In genomic region chrX:48016906-48017601, GRCm38 (mm10) we compare ENCODE assay signal across 9 mouse cellular contexts. TPM values are rescaled to one million over a fixed set of nuclear protein-coding genes. Genes with fewer than 3 reads are reported as not detected.
DNase-seq lines count a peak whose midpoint lies in the region; ATAC-seq and TF ChIP-seq lines count a peak whose summit lies in the region.
"Had no signal": no experiment of that assay in that cellular context is flagged by ENCODE, and none has a peak within 500 bp of the region (broad histone marks: within the 10 kb centered on the region; RNA-seq: fewer than 3 reads in every experiment).

No protein-coding gene starts in this region.

- no peak for TF ChIP-seq CTCF in forebrain, postnatal 0 days (IDR thresholded peaks at IDR 0.05; ENCODE audit: low read depth)
- TF ChIP-seq CTCF in liver, postnatal 0 days (IDR thresholded peaks at IDR 0.05; ENCODE audit: low read depth): no peak

- WGBS in forebrain, postnatal 0 days: 35% methylated on average over 7 of the region's 7 CpGs
- WGBS in neural tube, embryonic 12.5 days: 35% methylated on average over 7 of the region's 7 CpGs
- WGBS in liver, postnatal 0 days (ENCODE audit: insufficient replicate concordance): 65% methylated on average over 7 of the region's 7 CpGs

- H3K9me3 ChIP-seq in forebrain, postnatal 0 days (ENCODE audit: low read length): no peaks in the 10 kb centered on the region
- H3K9me3 ChIP-seq in neural tube, embryonic 12.5 days: no peaks in the 10 kb centered on the region
- no peaks in the 10 kb centered on the region for H3K9me3 ChIP-seq in liver, postnatal 0 days (ENCODE audit: low read length)

- H3K4me3 ChIP-seq in forebrain, postnatal 0 days (ENCODE audit: low read depth, low read length): no peak overlapping the region
- H3K4me3 ChIP-seq in neural tube, embryonic 12.5 days: no peak overlapping the region
- H3K4me3 ChIP-seq in liver, postnatal 0 days (ENCODE audit: low read depth, low read length): no peak overlapping the region

- H3K4me1 ChIP-seq in forebrain, postnatal 0 days (ENCODE audit: insufficient read depth): no peaks in the 10 kb centered on the region
- H3K4me1 ChIP-seq in neural tube, embryonic 12.5 days: no peaks in the 10 kb centered on the region; the same call in 1 of the 2 replicates
- no peaks in the 10 kb centered on the region for H3K4me1 ChIP-seq in liver, postnatal 0 days (ENCODE audit: insufficient read depth)

- DNase-seq in embryo, embryonic 10.5 days (ENCODE audit: low spot score): peak; percentile 79
- DNase-seq in forebrain, postnatal 0 days: peak; percentile 69
- peak; percentile 31 to 64 for DNase-seq in layer of hippocampus, postnatal 14 days (ENCODE audit: low spot score in 2 of 2)
- no peak for DNase-seq in liver, postnatal 0 days
- no peak for DNase-seq in c-Kit-positive CD71-positive TER-119-positive erythroid progenitor cells, embryonic 14.5 days (ENCODE audit: low spot score)
- DNase-seq in thymus, adult 18-20 months: no peak
- DNase-seq: kidney, adult 2 months had no signal

- peak; percentile 92 for ATAC-seq in forebrain, postnatal 0 days
- peak; percentile 92 for ATAC-seq in neural tube, embryonic 12.5 days (ENCODE audit: low FRiP score, low read depth)
- ATAC-seq in megakaryocyte progenitor cell, adult 5-6 weeks (replicated peaks; ENCODE audit: poor library complexity): no peak
- ATAC-seq in liver, postnatal 0 days: no peak

- no peaks in the 10 kb centered on the region for H3K27me3 ChIP-seq in forebrain, postnatal 0 days (ENCODE audit: insufficient read depth, low read length)
- peaks cover 15% of the 10 kb centered on the region for H3K27me3 ChIP-seq in neural tube, embryonic 12.5 days (replicated peaks)
- H3K27me3 ChIP-seq in liver, postnatal 0 days (ENCODE audit: insufficient read depth, low read length): peaks cover 18% of the 10 kb centered on the region; the same call in 1 of the 2 replicates

- no peak overlapping the region for H3K4me2 ChIP-seq in forebrain, postnatal 0 days (ENCODE audit: low read depth)
- H3K4me2 ChIP-seq in neural tube, embryonic 12.5 days (replicated peaks): no peak overlapping the region
- no peak overlapping the region for H3K4me2 ChIP-seq in liver, postnatal 0 days (ENCODE audit: low read depth, low read length)

- H3K9ac ChIP-seq in forebrain, postnatal 0 days: no peak overlapping the region
- no peak overlapping the region for H3K9ac ChIP-seq in neural tube, embryonic 12.5 days
- no peak overlapping the region for H3K9ac ChIP-seq in liver, postnatal 0 days (replicated peaks)

- TF ChIP-seq EP300 in liver, postnatal 0 days (IDR thresholded peaks at IDR 0.05; ENCODE audit: low read depth): no peak

- peak overlapping the region; percentile 62; the same call in 1 of the 2 replicates for H3K27ac ChIP-seq in forebrain, postnatal 0 days (ENCODE audit: low read depth, low read length)
- no peak overlapping the region for H3K27ac ChIP-seq in neural tube, embryonic 12.5 days
- H3K27ac ChIP-seq in liver, postnatal 0 days (ENCODE audit: low read depth): no peak overlapping the region

- no peaks in the 10 kb centered on the region for H3K36me3 ChIP-seq in forebrain, postnatal 0 days (ENCODE audit: insufficient read depth)
- H3K36me3 ChIP-seq in neural tube, embryonic 12.5 days: no peaks in the 10 kb centered on the region
- H3K36me3 ChIP-seq in liver, postnatal 0 days (replicated peaks; ENCODE audit: insufficient read depth, low read length): no peaks in the 10 kb centered on the region

RNA-seq across cellular contexts. Expression of gene Apln, which starts 17.6 kb away (rescaled TPM):
- 6.0 and 8.0 TPM in 2 replicates for total RNA-seq in forebrain, postnatal 0 days (2014; rRNA removed)
- 1.7 and 2.3 TPM in 2 replicates for polyA plus RNA-seq in forebrain, postnatal 0 days (2015; fragmentation: Nextera tagmentation; extraction: Ambion mirVana)
- total RNA-seq in layer of hippocampus, postnatal 14 days (2021): 10 to 100 TPM; 14.3 to 15.6 TPM
- 3.6 and 3.7 TPM in 2 replicates for polyA plus RNA-seq in neural tube, embryonic 12.5 days (2016; fragmentation: Nextera tagmentation; extraction: Ambion mirVana)
- 0.76 and 0.99 TPM in 2 replicates for total RNA-seq in megakaryocyte progenitor cell, adult 5-6 weeks (2015)
- total RNA-seq in megakaryocyte progenitor cell, adult 5-6 weeks (2017): 0.75 and 1.7 TPM in 2 replicates
- polyA plus RNA-seq in liver, postnatal 0 days (2015; fragmentation: Nextera tagmentation; extraction: Ambion mirVana): 0.12 and 0.19 TPM in 2 replicates

Comparison
In these comparisons a context has a peak if more than half of its experiments do, and no peak if none do; other contexts are left out.
1. DNase-seq: peak in embryo, embryonic 10.5 days (single experiment), forebrain, postnatal 0 days (single experiment) and layer of hippocampus, postnatal 14 days (2 of 2); none in liver, postnatal 0 days (single experiment), c-Kit-positive CD71-positive TER-119-positive erythroid progenitor cells, embryonic 14.5 days (single experiment) and thymus, adult 18-20 months (0 of 2).
2. ATAC-seq: peak in forebrain, postnatal 0 days (single experiment) and neural tube, embryonic 12.5 days (single experiment); none in megakaryocyte progenitor cell, adult 5-6 weeks (single experiment) and liver, postnatal 0 days (single experiment).